Mouse (Mus musculus): ENCODE data around the gene Ccdc146.

DNA sequence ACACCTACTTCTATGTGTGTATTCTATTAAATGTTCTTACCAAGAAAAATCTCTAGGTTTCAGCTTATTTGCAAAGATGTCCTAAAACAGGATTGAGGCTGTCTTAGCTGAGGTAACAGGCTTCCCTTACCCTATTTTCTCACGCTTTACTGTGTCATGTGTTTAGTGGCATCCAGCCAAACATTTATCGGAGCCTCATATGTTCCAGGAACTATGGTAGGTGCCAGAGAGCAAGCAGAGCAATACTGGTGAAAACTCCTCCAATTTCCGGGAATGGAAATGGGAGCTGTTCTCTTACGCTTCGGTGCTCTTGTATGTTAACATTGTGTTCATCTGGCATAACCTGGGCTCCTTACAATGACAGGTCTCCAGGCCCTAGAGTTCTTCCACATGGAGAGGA, 92.8 kb downstream of the Ccdc146 start:
- TF ChIP-seq POLR2A (IDR thresholded peaks at IDR 0.05; ENCODE audit: borderline replicate concordance, extremely low read depth, insufficient read depth, insufficient read length, poor library complexity, severe bottlenecking) (no peak), CTCF (IDR thresholded peaks at IDR 0.05; ENCODE audit: borderline replicate concordance, extremely low read depth, insufficient read depth, insufficient read length) (no peak)

Data from brain, embryonic 14.5 days (tissue).